Mouse (Mus musculus) testis, adult 2 months (tissue): ENCODE measurements at regions not wholly inside any gene's neighbourhood (a gene's known extent, or its start where the extent isn't known, plus 50 kb on each side); places are given as distances from the start of the nearest gene placed in this dataset.

ENCODE experiments used
- H3K27ac ChIP-seq: fragments of 200-500 bp; 2 replicates; pipeline ENCODE4 v1.5.1; 2012; ENCODE audit warnings: low read depth, low read length; ENCODE audit not compliant: control insufficient read depth, insufficient read depth
- H3K27me3 ChIP-seq: fragments of 200-500 bp; 2 replicates; pipeline ENCODE4 v1.6.1; 2012; ENCODE audit warnings: mild to moderate bottlenecking, low read length, moderate library complexity; ENCODE audit not compliant: control insufficient read depth, insufficient read depth
- H3K36me3 ChIP-seq: fragments of 200-500 bp; 2 replicates; pipeline ENCODE4 v1.6.1; 2012; ENCODE audit warnings: mild to moderate bottlenecking, low read length; ENCODE audit not compliant: control insufficient read depth, insufficient read depth
- H3K4me1 ChIP-seq: fragments of 200-500 bp; 2 replicates; pipeline ENCODE4 v1.6.1; 2012; ENCODE audit warnings: low read length; ENCODE audit not compliant: control insufficient read depth, insufficient read depth
- H3K4me3 ChIP-seq: fragments of 200-500 bp; 2 replicates; pipeline ENCODE4 v1.5.1; 2012; ENCODE audit warnings: low read depth, mild to moderate bottlenecking, low read length, moderate library complexity, mixed read lengths; ENCODE audit not compliant: control insufficient read depth
- CTCF ChIP-seq: fragments of 200-500 bp; IDR thresholded peaks from 2 replicates; pipeline ENCODE4 v1.5.1; 2012; ENCODE audit warnings: low read depth, mild to moderate bottlenecking, inconsistent platforms, low read length, moderate library complexity; ENCODE audit not compliant: control insufficient read depth, insufficient read depth, insufficient replicate concordance
- POLR2A ChIP-seq: fragments of 200-500 bp; IDR thresholded peaks from 2 replicates; pipeline ENCODE4 v1.6.1; 2012; ENCODE audit warnings: low read depth, mild to moderate bottlenecking, inconsistent platforms, low read length, moderate library complexity; ENCODE audit not compliant: control insufficient read depth

- no peaks in the 10 kb centered on the region for H3K36me3 ChIP-seq
- TF ChIP-seq POLR2A (no peak), CTCF (no peak)
- no peak overlapping the region for H3K27ac ChIP-seq
These were observed 1271.1 kb upstream of the Flrt2 start for GRCm38 (mm10) chr12:94420918-94421317.

GRCm38 (mm10) chr12:94421743-94422142, 1270.3 kb upstream of the Flrt2 start:
- Histone ChIP-seq H3K4me1 (no peaks in the 10 kb centered on the region), H3K36me3 (no peaks in the 10 kb centered on the region), H3K4me3 (no peak overlapping the region), H3K27me3 (no peaks in the 10 kb centered on the region), H3K27ac (no peak overlapping the region)
- no peak for TF ChIP-seq CTCF

More at GRCm38 (mm10) chr12:94420918-94421317, 1271.1 kb upstream of the Flrt2 start:
- Histone ChIP-seq H3K4me1 (no peaks in the 10 kb centered on the region), H3K4me3 (no peak overlapping the region), H3K27me3 (no peaks in the 10 kb centered on the region)

GRCm38 (mm10) chr12:94424340-94424981, 1267.6 kb upstream of the Flrt2 start:
- no peak for TF ChIP-seq POLR2A
- no peak for TF ChIP-seq CTCF
- H3K36me3 ChIP-seq = no peaks in the 10 kb centered on the region
- no peak overlapping the region for H3K27ac ChIP-seq
- no peaks in the 10 kb centered on the region for H3K27me3 ChIP-seq
- H3K4me3 ChIP-seq = no peak overlapping the region
- H3K4me1 ChIP-seq = no peaks in the 10 kb centered on the region

- TF ChIP-seq POLR2A = no peak
- no peak for TF ChIP-seq CTCF
- Histone ChIP-seq H3K27me3 (no peaks in the 10 kb centered on the region), H3K27ac (no peak overlapping the region), H3K4me1 (no peaks in the 10 kb centered on the region), H3K4me3 (no peak overlapping the region), H3K36me3 (no peaks in the 10 kb centered on the region)
These were observed 1242.5 kb upstream of the Flrt2 start for GRCm38 (mm10) chr12:94449517-94449916.

GRCm38 (mm10) chr12:94468027-94468426, 1224.0 kb upstream of the Flrt2 start:
- Histone ChIP-seq H3K27ac (no peak overlapping the region), H3K4me1 (no peaks in the 10 kb centered on the region), H3K36me3 (no peaks in the 10 kb centered on the region), H3K4me3 (no peak overlapping the region), H3K27me3 (no peaks in the 10 kb centered on the region)
- TF ChIP-seq POLR2A (no peak), CTCF (no peak)

- Histone ChIP-seq H3K4me1 (no peaks in the 10 kb centered on the region), H3K36me3 (no peaks in the 10 kb centered on the region), H3K27me3 (no peaks in the 10 kb centered on the region), H3K27ac (no peak overlapping the region), H3K4me3 (no peak overlapping the region)
- no peak for TF ChIP-seq POLR2A
- no peak for TF ChIP-seq CTCF
These were observed 1223.4 kb upstream of the Flrt2 start for GRCm38 (mm10) chr12:94468609-94469008.

GRCm38 (mm10) chr12:94469850-94470249, 1222.2 kb upstream of the Flrt2 start:
- Histone ChIP-seq H3K27me3 (no peaks in the 10 kb centered on the region), H3K36me3 (no peaks in the 10 kb centered on the region), H3K27ac (no peak overlapping the region), H3K4me1 (no peaks in the 10 kb centered on the region), H3K4me3 (no peak overlapping the region)
- TF ChIP-seq CTCF (no peak), POLR2A (no peak)

GRCm38 (mm10) chr12:94470981-94471380, 1221.0 kb upstream of the Flrt2 start:
- TF ChIP-seq CTCF (no peak), POLR2A (no peak)
- Histone ChIP-seq H3K27ac (no peak overlapping the region), H3K4me1 (no peaks in the 10 kb centered on the region), H3K36me3 (no peaks in the 10 kb centered on the region), H3K27me3 (no peaks in the 10 kb centered on the region), H3K4me3 (no peak overlapping the region)
